Mouse (Mus musculus) ES-E14 (cell line): ENCODE measurements around the gene Gm37419. TPM values are rescaled to one million over a fixed set of nuclear protein-coding genes. Genes with fewer than 3 reads are reported as not detected.

ENCODE experiments used
- DNase-seq: peaks from one replicate; pipeline ENCODE4 v3.0.0-alpha.2; 2013; ENCODE audit warnings: low read depth, low spot score
- H3K27ac ChIP-seq: 2 replicates; pipeline ENCODE4 v1.5.1; 2012; ENCODE audit warnings: low read depth, mild to moderate bottlenecking, low read length, moderate library complexity, mixed read lengths; ENCODE audit not compliant: poor library complexity, insufficient read depth, severe bottlenecking
- H3K36me3 ChIP-seq: 2 replicates; pipeline ENCODE4 v1.6.1; 2012; ENCODE audit warnings: mild to moderate bottlenecking, low read length, moderate library complexity, mixed read lengths; ENCODE audit not compliant: control insufficient read depth, poor library complexity, insufficient read depth, severe bottlenecking
- H3K4me1 ChIP-seq, 2 experiments: fragments of 150-350 bp in 1 of 2; sonication (generic) in 1 of 2; 2 replicates each; pipeline ENCODE4 v1.6.1; 2012; ENCODE audit warnings: low read length in 2 of 2, mild to moderate bottlenecking in 1 of 2, mixed read lengths in 1 of 2; ENCODE audit not compliant: control insufficient read depth in 2 of 2, insufficient read depth in 2 of 2, poor library complexity in 1 of 2
- H3K4me3 ChIP-seq, 2 experiments: fragments of 150-350 bp in 1 of 2; sonication (generic) in 1 of 2; 2 replicates each; pipeline ENCODE4 v1.5.1; 2012; ENCODE audit warnings: low read length in 2 of 2, low read depth in 1 of 2, mild to moderate bottlenecking in 1 of 2, mixed read lengths in 1 of 2; ENCODE audit not compliant: insufficient read depth in 1 of 2, poor library complexity in 1 of 2, severe bottlenecking in 1 of 2
- H3K9ac ChIP-seq: 2 replicates; pipeline ENCODE4 v1.6.1; 2012; ENCODE audit warnings: low read depth, mild to moderate bottlenecking, low read length, mixed read lengths; ENCODE audit not compliant: poor library complexity, insufficient read depth, severe bottlenecking
- H3K9me3 ChIP-seq: fragments of 150-350 bp; sonication (generic); 2 replicates; pipeline ENCODE4 v1.6.1; 2012; ENCODE audit warnings: low read depth, mild to moderate bottlenecking, low read length; ENCODE audit not compliant: control insufficient read depth, insufficient read depth
- CHD2 ChIP-seq: IDR thresholded peaks from 2 replicates; pipeline ENCODE4 v1.6.1; 2014; ENCODE audit warnings: mild to moderate bottlenecking, low read depth, low read length, inconsistent platforms
- HCFC1 ChIP-seq: IDR thresholded peaks from 2 replicates; pipeline ENCODE4 v1.6.1; 2012; ENCODE audit warnings: low read length, inconsistent platforms, borderline replicate concordance; ENCODE audit not compliant: insufficient read depth
- MAFK ChIP-seq: IDR thresholded peaks from 2 replicates; pipeline ENCODE4 v1.6.1; 2014; ENCODE audit warnings: mild to moderate bottlenecking, low read depth, low read length, inconsistent platforms; ENCODE audit not compliant: insufficient read depth
- ZC3H11A ChIP-seq: IDR thresholded peaks from 2 replicates; pipeline ENCODE4 v1.6.1; 2012; ENCODE audit warnings: low read depth, mild to moderate bottlenecking, inconsistent platforms, low read length, borderline replicate concordance
- ZNF384 ChIP-seq: IDR thresholded peaks from 2 replicates; pipeline ENCODE4 v1.6.1; 2012; ENCODE audit warnings: low read depth, low read length, inconsistent platforms
- in situ Hi-C, 2 experiments: fragments of 600-800 bp; cut with MboI; formaldehyde crosslinking; loops; one replicate each; pipeline ENCODE4 v1.15.1; 2025; ENCODE audit warnings: low sequenced_read_pairs in 2 of 2, inconsistent platforms in 1 of 2; ENCODE audit not compliant: unreplicated experiment in 2 of 2
- total RNA-seq: library from RNA; depleted of rRNA; stranded (reverse); fragments of 300-350 nt; gene quantifications from 2 replicates; pipeline ENCODE4 v1.2.3, GENCODE M21; 2012

Gm37419 gene
- total RNA-seq, 1 experiment: not detected

- TF ChIP-seq MAFK: no peak
- TF ChIP-seq HCFC1: no peak
- no peak for TF ChIP-seq ZNF384
- no peak for TF ChIP-seq CHD2
- no peak for TF ChIP-seq ZC3H11A
- peaks cover 0 to 2% of the 10 kb centered on the region in 2 experiments; a peak in 1 of 4 replicates for H3K4me1 ChIP-seq
- no peaks in the 10 kb centered on the region; the same call in 1 of the 2 replicates for H3K36me3 ChIP-seq
- DNase-seq: no peak
- no peaks in the 10 kb centered on the region for H3K9me3 ChIP-seq
- no peak overlapping the region for H3K27ac ChIP-seq
- in situ Hi-C loops: no loop called here
- H3K9ac ChIP-seq: no peak overlapping the region
- H3K4me3 ChIP-seq: no peak overlapping the region
Measured at GRCm38 (mm10) chr16:23968888-23969287, 19.4 kb upstream of the Gm37419 start.

DNA sequence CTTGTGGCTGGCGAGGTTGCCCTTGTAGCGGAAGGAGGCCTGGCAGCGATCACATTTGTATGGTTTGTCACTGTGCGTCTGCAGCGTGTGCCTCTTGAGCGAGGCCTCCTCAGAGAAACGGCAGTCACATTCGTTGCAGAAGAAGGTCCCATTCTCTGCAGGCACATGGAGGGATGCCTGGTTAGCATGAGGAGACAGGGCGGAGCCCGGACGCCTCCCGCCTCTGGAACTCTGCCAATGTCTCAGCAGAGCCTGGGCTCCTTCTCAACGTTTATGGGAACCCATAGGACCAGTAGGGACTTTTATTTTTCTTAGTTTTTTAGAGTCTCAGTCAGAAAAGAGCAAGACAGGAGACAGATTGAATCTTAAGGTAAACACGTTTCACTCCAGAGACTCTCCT lies 18.4 kb upstream of the Gm37419 start:
- DNase-seq: no peak
- in situ Hi-C loops: no loop called here

DNA sequence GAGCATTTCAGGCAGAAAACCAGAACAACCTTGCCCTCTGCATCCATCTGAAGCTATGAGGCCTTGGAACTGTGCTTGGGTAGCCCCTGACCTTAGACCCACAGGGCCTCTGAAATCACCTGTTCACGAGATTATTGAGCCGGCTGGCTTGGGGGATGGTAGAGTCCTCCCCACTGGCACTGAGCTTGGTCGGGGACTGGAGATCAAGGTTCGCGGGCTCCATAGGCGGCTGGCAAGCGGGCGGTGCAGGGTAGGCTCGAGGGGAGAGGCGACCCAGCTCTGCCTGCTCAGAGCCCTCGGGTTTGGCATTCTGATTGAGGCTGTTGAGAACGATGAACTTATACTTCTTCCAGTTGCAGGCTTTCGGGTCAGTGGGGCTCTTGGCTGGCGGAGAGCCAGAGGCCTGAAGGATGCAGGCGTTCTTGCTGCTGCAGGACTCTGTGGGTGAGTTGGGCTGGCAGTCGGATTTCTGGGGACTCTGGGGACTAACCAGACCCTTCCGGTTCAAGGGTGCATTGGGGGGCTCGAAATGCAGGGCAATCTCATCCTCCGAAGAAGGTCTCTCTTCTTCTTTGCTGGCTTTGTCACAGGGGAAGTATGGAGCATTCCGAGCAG lies 16.0 kb upstream of the Gm37419 start:
- in situ Hi-C loops: no loop called here
- H3K9ac ChIP-seq: no peak overlapping the region
- no peaks in the 10 kb centered on the region for H3K9me3 ChIP-seq
- H3K36me3 ChIP-seq: no peaks in the 10 kb centered on the region; the same call in 1 of the 2 replicates
- TF ChIP-seq HCFC1 (no peak), CHD2 (no peak), ZNF384 (no peak), MAFK (no peak), ZC3H11A (no peak)
- DNase-seq: no peak
- H3K4me3 ChIP-seq: no peak overlapping the region
- peaks cover 0 to 2% of the 10 kb centered on the region in 2 experiments; a peak in 1 of 4 replicates for H3K4me1 ChIP-seq
- no peak overlapping the region for H3K27ac ChIP-seq

More for the DNA sequence above, 18.4 kb upstream of the Gm37419 start:
- no peaks in the 10 kb centered on the region; the same call in 1 of the 2 replicates for H3K36me3 ChIP-seq
- H3K9ac ChIP-seq: no peak overlapping the region
- TF ChIP-seq ZC3H11A (no peak), CHD2 (no peak), MAFK (no peak), ZNF384 (no peak), HCFC1 (no peak)
- H3K27ac ChIP-seq: no peak overlapping the region
- peaks cover 0 to 2% of the 10 kb centered on the region in 2 experiments; a peak in 1 of 4 replicates for H3K4me1 ChIP-seq
- no peak overlapping the region for H3K4me3 ChIP-seq
- H3K9me3 ChIP-seq: no peaks in the 10 kb centered on the region

- Histone ChIP-seq H3K9ac (no peak overlapping the region), H3K27ac (no peak overlapping the region), H3K4me3 (no peak overlapping the region), H3K4me1 (peaks cover 0 to 2% of the 10 kb centered on the region in 2 experiments; a peak in 1 of 4 replicates), H3K36me3 (no peaks in the 10 kb centered on the region; the same call in 1 of the 2 replicates), H3K9me3 (no peaks in the 10 kb centered on the region)
- no peak for DNase-seq
- TF ChIP-seq CHD2: no peak
- in situ Hi-C loops: no loop called here
Measured at GRCm38 (mm10) chr16:23972901-23973300, 15.4 kb upstream of the Gm37419 start.

GRCm38 (mm10) chr16:23973635-23974367 lies 14.5 kb upstream of the Gm37419 start:
- Histone ChIP-seq H3K9ac (no peak overlapping the region), H3K4me1 (no peaks in the 10 kb centered on the region), H3K36me3 (no peaks in the 10 kb centered on the region), H3K9me3 (no peaks in the 10 kb centered on the region), H3K27ac (no peak overlapping the region), H3K4me3 (no peak overlapping the region)
- TF ChIP-seq ZC3H11A (no peak), CHD2 (no peak), ZNF384 (no peak), MAFK (no peak), HCFC1 (no peak)
- no peak for DNase-seq
- in situ Hi-C loops: no loop called here
